Mouse (Mus musculus): Measurements from ENCODE around the gene Orc1.

GRCm38 (mm10) chr4:108593376-108593775, 14.2 kb downstream of the Orc1 start:
- no peak for TF ChIP-seq CTCF (conservative IDR thresholded peaks at IDR 0.05; ENCODE audit: low read length)
- no peak for TF ChIP-seq POU5F1 (IDR thresholded peaks at IDR 0.05; ENCODE audit: borderline replicate concordance, low read length)
- TF ChIP-seq NANOG (IDR thresholded peaks at IDR 0.05; ENCODE audit: borderline replicate concordance, low read length), result no peak
